Mouse (Mus musculus) left cerebral cortex, adult 9 months (tissue): ENCODE measurements around the gene Ehbp1.

Experiments used
- DNase-seq, 2 experiments: peaks; one replicate each; pipeline ENCODE4 v3.0.0; 2022; ENCODE audit warnings: low spot score in 2 of 2

The Ehbp1 gene

DNA sequence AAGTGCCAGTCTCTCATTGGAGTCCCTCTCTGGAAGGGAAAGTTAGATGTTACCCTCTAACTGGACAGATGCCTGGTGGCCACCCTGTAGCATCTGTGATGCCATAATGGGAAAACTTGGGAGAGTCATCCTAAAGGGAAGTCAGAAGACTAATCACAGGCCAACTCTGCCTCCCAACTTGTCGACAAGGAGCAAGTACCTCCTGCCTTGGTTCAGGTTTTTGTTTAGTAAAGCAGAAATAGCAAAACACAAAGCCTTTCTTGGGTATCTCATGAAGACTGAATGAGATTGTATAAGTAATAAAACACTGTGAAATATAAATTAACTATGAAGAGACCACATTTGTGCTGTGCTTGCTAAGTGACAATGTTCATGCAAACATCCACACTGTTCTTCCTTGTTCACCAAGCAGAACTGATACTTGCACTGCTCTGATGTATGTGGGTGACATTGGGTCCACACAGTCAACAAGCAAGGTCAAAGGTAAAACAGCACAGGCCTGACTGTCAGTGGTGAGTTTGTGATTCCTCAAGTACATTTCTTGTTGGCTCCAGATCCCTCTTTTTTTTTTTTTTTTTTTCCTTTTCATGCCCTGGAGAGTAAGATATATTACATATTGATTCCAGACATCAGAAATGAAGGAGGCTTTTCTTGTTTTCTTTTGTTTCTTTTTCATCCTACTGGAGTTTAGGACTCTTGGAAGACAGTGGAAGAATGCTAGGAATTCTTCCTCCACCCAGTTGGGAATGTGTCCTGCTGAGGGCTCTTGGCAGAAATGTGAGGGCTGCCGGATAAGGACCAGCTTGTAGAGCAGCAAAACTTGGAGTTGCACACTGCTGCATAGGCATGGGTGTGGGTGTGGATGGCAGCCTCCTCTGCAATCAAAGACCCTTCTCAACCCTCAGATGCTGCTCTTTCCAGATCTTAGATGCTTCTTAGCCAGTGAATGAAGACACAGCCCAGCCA, at the start of gene Ehbp1:
Ehbp1 (minus strand) TSS at position 51 of the 966 bp plus-strand sequence.
- DNase-seq, result no peak

DNA sequence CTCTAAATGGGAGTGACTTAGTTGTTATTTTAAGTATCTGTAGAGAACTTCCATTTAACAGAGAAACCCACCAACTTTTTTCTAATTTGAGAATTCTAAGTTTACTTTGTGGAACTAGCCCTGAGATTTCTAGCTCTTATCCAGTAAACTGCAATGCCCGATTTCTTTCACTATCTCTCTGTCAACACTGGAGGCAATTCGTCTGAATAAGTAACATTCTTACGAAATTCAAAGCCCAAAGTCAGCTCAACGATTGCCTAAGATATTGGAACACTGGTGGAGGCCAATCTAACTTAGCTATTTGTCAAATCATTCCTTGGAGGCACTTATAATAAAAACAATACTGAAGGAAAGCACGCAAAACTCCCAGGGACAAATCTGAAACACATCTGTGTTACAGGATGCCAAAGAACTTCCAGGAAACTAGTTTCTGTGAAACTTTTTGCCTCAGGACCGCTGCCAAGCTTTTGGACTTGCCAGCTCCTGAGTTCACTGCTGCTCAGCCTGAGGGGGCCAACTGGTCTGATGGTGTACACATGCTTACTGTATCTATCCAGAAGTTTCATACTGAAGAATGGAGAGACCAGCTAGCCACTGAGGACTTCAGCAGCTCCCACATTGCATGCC, 45.5 kb upstream of the Ehbp1 start:
- DNase-seq, result no peak

DNA sequence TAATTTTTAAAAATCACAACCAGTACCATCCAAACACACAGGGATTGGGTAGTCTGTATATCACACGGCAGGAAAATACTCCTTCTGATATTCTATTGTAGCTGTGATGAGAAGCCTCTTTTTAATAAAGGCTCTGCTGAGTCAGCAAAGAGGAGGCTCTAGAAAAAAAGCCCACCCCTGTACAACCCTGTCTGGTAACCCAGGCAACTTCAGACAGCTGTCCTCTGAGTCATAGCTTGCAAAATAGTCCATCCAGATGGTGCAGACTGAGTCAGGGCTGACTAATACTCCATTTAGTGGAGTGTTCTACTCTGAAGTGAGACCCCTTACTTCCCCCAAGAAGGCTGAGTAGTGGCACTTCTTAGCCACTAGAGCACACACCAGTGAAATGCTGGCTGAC, 41.4 kb upstream of the Ehbp1 start:
- no peak for DNase-seq

DNA sequence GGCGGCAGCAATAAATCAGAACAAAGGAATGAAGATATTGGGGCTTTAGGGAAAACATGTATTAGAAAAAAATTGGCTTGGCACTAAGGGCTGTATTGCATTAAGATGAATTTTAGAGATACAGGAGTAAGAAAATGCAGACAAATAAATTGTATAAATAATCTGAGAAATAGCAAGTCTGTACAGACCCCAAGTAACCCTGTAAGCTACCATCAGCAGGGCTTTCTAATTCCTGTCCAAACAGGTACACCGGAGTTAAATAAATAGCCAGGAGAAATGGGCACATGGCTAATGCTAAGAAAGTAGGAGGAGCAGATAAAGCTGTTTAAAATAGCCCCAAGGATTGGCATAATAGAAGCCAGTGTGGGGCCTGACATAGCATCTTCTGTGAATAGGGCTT, 32.7 kb upstream of the Ehbp1 start:
- no peak for DNase-seq

DNA sequence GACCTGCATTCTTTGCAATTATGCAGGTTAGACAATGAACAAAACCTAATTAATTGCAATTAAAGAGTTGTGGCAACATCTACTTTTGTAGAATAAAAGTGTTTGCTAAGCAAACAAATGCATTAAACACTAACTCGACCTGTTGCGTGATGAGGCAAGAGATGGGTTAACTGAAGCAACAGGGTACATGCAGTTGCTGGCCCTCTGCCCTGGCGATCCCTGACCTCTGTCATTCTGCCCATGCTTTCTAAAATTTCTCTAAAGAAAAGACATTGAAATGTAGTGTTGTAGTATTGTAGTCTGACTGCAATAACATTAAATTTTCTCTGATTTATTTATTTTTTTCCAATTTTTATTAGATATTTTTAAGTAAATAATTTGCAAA, 31.2 kb upstream of the Ehbp1 start:
- no peak for DNase-seq

DNA sequence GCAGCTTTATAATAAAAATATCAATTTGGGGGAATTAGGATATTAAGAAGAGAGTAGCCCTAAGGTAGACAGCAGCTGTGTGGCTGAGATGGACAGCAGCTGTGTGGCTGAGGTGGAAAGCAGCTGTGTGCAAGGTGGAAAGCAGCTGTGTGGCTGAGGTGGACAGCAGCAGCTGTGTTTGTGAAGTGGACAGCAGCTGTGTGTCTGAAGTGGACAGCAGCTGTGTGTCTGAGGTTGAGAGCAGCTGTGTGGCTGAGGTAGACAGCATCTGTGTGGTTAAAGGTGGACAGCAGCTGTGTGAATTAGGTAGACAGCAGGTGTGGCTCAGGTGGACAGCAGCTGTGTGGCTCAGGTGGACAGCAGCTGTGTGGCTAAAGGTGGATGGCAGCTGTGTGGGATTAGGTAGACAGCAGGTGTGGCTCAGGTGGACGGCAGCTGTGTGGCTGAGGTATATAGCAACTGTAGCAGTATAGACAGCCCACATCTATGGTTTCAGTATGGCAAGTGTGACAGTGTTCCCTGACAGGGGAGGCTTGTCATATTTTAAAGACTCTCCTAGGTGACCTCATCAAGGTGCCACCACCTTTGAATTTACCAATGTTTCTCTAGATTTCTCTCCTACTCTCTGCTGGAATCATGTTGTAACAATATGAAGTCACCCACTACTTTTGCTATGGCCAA, 30.7 kb upstream of the Ehbp1 start:
- no peak for DNase-seq

DNA sequence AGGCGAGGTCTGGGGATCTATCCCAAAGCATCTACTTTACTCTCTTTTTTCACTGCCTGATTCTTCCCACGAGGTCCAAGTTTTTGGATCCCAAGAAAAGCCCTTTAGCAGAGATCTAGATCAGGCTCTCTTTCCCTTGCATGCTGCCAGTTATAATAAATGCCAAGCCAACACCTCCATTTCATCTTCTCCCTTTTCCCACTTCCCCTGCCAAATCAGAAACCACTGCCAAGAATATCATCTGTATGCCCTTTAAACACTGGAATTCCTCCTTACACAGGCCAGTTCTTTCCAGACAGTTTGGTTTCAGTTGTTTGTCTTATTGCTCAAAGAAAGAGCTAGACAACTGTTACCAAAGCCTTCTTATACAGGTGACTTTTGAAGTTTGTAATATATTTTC, 27.7 kb upstream of the Ehbp1 start:
- DNase-seq, result no peak

DNA sequence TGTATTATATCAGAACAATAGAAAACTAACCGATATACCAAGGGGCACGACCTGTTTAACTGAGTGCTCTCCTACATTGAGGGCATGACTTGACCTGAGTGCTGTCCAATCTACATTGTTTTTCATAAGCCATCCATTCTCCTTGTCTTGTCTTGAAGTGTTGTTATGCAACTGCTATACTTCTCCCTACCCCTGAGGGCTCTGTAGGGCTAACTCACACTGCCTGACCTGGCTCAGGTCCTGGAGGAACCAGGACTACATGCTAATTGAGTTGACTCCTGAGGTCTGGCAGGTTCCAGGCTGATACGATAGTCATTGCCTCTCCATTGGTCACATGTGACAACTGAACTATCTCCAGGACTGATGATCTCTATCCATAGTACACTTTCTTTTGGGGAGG, 26.5 kb upstream of the Ehbp1 start:
- DNase-seq, result no peak

DNA sequence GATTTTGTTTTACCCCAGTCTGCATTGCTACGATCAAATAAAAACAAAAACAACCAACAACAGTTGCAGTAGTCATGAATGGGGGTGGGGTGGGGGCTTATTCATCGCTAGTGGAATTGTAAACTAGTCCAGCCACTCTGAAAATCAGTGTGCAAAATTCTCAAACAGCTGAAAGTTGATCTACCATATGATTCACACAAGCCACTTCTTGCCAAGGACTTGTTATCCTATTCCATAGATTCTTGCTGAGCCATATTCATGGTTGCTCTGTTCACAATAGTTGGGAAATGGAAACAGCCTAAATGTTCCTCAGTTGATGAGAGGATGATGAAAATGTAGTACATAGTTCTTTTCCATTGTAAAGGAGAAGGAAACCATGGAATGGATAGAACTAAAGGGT, 24.4 kb upstream of the Ehbp1 start:
- no peak for DNase-seq

DNA sequence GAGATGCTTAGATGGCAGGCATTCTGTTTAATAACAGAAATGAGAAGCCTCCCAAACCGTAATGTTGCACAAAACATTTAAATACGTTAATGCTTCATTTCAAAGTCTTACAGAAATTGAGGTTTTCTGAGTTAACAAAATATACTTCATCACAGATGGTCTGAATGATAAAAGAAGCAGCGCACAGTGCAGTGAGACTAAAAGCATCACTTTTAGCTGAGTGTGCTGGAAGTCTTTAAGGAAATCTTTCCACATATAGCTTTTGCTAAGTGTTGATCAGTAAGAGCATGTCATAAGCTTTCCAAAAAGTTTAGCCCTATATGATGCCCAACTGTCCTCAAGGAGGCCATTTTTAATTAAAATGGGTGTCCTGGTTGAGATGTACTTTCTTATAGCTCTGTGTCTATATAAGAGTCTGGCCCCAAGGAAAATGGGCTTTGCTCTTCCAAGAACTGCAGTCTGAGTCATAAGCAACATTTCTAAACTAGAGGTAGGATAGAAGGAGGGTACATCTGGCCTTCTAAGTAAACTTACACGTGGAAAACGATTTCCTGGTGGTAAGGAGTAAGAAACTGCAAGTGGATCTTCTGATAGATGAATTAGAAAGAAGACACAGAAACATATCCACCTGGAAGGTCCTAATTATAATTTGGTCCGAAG, 12.0 kb upstream of the Ehbp1 start:
- no peak for DNase-seq

DNA sequence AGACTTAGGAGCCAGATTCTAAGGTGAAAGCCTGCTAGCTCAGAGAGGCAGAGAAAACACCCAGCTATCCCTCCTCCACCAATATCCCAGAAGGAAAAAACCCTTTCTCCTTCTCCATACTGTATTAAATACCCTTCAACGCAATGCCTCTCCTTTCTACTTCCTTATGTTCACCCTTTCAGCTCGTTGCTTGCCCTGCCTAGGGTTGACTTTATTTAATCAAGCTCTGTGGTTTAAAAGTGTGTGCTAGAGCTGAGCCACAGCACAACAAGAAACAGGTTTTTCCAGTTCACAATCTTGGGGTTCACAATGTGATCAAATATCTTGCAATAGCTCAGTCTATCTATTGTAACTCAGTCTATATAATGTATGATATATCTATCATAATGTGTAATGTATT, 7.9 kb upstream of the Ehbp1 start:
- no peak for DNase-seq

DNA sequence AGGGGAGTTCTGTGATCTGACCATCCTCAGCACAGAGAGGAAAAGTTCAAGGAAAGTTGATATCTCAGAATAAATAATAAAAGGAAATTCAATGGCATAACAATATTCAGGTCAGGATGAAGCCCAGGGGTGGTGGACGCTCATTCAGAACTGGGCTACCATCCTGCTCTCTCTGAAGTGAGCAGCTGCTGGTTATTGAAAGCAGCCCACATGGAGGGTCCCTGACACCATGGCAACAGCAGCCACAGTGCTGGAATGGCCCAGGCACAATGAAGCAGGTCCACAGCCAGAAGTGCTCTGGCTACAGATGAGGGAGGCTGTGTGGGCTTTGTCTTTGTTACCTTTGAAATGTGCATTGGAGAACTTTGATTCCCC, 6.4 kb upstream of the Ehbp1 start:
- peak in 1 of 2 experiments; percentile 22 for DNase-seq

DNA sequence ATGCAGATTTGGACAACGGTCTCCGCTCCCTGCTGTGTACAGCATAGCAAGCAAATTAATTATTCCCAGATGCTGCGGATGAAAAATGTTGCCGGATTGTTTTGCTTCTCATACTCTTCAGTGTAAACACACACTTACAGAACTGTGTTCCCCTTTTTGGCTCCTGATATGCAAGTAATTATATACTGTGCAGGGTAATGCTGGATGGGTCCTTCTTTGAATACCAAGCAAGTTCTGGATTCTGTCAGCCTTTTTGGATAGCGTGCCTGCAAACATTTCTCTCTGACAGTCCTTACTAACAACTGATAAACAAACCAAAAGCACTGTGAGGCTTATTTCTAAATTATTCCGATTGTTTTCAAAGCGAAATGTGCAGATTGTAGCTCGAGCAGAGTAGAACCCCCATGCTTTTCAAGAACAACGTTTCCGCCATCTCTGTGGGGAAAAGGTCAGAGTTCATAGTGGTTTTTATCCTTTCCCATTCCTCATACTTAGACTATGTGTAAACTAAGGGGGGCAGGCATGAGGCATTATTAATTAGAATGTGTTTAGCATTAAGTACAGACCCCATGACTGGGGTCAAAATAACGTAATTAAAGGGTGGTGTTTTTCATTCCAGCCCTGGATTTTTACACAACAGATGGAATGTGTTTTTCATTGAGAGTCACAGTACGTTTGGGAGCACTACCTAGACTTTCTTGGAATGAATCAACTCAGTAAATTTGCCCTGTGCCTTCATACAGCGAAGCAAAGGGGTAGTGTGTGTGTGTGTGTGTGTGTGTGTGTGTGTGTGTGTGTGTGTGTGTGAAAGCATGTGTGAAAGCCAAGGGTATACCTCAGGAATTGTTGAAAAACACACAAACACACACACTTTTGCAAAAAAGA, 5.8 kb upstream of the Ehbp1 start:
- no peak for DNase-seq

DNA sequence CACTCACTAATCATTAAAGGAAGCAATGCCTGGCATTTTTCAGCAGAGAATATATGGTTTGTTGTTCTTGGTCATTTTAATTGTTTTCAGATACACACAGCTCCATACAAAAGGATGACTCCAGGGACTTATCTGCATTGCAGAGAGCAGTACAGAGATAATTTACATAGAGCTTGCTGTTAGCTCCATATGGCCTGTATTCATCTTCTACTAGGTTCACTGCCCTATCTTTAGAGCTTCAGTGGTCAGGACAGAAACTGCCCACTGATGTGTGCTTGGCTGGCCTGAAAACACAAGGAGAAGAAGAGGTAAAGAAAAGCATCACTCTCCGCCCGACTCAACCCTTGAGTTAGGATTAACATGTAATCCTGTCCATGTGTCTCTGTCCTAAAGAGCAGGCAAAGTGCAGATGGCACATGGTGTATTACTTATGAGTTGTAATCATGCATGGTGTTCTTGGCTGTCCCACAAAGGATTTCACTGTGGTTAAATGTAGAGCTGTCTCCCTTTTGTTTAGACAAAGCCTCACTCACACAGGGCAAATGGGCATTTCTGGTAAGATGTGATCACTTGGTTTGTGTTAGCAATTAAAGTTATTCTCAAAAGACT, 14.7 kb downstream of the Ehbp1 start:
- no peak for DNase-seq

DNA sequence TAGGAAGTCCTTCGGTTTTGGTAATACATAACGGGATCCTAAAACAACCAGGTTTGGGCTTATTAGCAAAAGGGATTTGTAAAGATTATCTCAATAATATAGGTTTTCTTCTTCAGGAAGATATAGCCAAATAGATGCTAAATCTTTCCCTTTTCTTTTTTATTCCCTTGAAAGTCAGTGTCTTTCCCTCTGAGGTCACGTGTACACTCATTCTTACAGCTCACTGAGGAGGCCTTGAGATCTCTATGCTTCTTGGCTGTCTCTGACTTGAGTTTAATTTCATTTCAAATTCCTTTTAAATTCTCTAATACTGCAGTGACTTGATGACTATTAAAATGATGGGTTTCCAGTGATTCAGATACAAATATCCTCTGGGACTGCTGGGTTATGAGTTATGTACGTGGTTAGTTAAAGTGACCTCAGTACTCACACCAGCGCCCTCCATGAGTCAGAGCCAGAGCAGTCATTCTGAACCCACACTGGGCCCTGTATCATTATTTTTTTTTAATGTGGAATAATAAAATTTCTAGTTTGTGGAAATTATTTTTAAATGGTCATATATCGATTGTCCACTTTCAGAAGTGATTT, 24.2 kb downstream of the Ehbp1 start:
- DNase-seq, result no peak

DNA sequence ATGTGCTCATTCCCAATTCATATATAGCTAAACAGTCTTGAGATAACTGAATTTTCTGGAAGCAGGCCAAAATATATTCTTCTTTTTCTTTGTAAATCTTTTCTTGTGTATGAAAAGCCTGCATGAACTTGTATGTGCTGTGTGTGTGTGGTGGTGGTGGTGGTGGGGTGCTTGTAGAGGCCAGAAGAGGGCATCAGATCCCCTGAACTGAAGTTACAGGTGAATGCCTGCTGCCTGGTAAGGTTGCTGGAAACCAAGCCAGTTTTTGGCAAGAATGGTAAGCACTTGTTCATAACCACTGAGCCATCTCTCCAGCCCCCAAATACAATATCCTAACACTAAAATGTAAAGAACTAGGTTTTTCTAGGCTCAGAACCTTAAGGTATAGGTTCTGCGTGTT, 26.3 kb downstream of the Ehbp1 start:
- DNase-seq, result no peak

DNA sequence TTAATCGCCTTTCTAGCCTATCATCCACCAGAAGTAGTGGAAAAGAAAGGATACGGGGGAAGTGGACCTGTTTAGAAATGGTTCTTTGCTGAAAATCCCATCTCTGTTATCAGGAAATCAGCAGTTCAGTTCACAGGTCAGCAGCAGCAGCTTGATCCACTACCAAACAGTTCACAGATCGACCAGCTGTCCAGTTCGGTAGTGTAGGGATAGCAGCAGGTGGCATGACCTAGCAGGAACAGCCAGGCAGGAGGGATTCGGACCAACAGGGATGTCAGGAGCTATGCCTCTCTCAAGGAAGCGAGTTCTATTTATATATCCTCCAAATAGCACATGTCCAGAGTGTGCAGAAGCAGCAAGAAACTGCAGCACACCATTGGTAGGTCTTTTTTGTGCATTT, 40.9 kb downstream of the Ehbp1 start:
- DNase-seq, result no peak

DNA sequence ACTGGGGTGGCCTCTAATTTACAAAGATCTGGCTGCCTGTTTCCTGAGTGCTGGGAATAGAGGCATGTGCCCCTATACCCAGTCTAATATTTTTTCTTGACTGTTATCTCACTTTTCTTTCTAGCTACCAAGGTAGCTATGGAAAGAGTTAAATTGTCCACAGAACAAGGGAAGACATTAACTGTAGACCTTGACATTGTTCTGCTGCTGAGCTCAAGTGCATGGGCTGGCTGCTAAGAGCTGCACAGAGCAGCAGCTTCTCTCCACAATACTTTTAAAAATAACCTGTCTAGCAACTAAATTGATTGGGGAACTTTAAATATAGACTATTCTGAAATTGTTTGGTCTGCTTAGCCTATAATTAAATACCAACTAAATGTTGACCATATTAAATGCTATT, 52.9 kb downstream of the Ehbp1 start:
- no peak for DNase-seq

DNA sequence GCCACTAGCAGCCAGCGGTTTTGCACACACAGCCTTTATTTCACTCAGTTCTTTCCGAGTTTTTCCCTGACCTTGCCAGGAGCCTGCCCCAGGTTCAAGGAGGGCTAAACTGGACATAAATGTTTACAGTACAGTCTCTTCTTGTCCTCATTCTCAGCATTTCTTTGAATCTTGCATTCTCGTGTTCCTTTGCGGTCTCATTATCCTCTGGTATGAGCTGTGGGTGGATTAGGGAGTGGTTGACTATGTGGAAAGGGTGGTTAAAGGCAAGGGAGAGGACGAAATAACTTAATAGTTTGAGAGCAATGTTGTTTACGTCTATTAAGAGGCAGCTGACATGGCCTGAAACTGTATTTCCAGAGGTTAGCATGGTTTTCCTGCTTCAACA, 54.6 kb downstream of the Ehbp1 start:
- no peak for DNase-seq

DNA sequence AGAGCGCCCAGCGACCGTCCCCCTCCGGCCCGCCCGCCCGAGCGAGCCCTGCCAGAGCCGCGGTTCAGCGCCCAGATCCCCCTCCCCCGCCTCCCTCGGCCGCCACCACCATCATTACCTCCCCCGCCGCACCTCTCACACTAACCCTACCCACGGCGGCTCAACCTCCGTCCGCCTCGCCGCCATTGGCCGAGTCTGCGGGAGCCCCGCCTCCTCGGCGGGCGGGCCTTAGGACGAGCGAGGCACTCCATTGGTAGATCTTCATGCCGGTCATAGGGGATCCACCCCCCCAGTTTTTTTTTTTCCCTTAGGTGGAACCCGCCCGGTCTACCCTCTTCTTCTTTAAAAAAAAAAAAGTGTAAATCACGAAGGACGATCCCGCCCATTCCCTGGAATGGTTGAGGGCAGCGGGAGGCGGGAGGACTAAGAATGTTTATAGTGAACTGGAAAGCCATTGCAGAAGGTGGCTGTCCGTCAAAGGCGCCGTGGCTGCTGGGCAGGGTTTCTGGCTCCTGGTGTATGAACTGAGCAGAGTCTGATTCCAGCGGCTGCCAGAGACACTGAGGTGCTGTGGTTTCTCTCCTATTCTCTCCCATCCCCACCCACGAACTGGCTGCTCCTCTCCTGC, 55.1 kb downstream of the Ehbp1 start:
- DNase-seq, result peak; percentile 91 to 97
